Mouse (Mus musculus) embryo, embryonic 10.5 days (tissue): ENCODE measurements around the gene Zfp622.
A peak's percentile ranks its signal among the peaks of the same experiment; 100 is the strongest.
"Not testable (repeated sequence)": the region's sequence is repeated elsewhere in the genome, so short reads cannot be mapped to it uniquely, and the experiment has no call there.

Experiments used
- DNase-seq: peaks from one replicate; pipeline ENCODE4 v3.0.0-alpha.2; 2015; ENCODE audit warnings: low spot score

The Zfp622 gene

GRCm38 (mm10) chr15:25971596-25971995 is 12.6 kb upstream of the Zfp622 start:
- no peak for DNase-seq

- DNase-seq, result no peak
Measured at GRCm38 (mm10) chr15:25972758-25973157, 11.4 kb upstream of the Zfp622 start.

DNA sequence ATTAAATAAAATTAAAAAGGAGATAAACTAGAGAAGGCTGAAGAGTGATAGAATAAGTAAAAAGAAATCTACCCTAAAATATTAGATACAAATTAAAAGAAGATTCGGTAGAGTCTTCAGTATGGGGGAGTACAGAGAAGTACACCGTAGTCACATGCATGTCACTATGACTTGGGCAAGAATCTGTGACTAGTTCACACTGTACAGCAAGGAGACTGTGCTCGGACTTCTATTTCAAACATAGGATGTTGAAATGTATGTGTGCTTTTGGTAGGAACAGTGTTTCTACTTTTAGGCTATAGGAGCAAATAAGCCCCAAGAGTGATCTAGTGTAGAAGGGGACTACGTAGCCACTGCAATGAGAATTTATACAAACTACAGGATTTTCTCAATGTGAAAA is 9.8 kb upstream of the Zfp622 start:
- no peak for DNase-seq

GRCm38 (mm10) chr15:25975810-25976209 is 8.4 kb upstream of the Zfp622 start:
- no peak for DNase-seq

- DNase-seq, result not testable (repeated sequence)
Measured at GRCm38 (mm10) chr15:25983614-25984013, 552 bp upstream of the Zfp622 start.

GRCm38 (mm10) chr15:25984734-25985492 is 747 bp downstream of the Zfp622 start:
- peak; percentile 16 for DNase-seq

DNA sequence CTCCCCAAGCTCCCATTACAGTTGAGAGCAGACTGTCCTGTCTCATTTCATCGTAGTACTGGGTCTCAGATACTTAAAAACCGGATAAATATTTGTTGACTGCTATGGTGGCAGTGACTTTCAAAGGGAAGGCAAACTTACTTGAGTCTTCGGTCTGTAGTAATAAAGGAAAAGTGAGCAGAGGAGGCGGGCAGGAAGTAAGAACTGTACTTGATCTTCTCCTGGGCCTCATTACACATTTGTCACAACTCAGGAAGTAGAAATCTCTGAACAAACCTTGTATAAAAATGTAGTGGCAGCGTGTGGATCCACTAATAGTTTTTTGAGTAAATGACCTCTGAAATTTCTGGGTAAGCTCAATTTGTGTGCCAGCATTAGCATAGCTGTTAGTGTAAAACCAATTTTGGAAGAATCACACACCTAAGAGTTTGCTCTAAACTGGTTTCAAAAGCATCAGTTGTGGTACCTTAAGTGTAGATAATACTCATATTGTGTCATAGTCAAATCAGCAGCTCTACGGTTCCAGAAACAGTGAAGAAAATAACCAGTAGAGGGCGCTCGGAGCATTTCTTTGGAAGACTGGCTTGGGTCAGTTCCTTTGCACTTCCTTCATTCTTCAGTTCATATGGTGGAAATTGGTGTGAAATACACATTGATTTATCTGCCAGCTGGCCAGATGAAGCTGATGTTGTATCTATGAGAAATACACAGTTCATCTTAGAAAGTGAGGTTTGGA is 9.0 kb downstream of the Zfp622 start:
- peak; percentile 89 for DNase-seq

GRCm38 (mm10) chr15:25995521-25995920 is 11.4 kb downstream of the Zfp622 start:
- DNase-seq, result peak; percentile 77

DNA sequence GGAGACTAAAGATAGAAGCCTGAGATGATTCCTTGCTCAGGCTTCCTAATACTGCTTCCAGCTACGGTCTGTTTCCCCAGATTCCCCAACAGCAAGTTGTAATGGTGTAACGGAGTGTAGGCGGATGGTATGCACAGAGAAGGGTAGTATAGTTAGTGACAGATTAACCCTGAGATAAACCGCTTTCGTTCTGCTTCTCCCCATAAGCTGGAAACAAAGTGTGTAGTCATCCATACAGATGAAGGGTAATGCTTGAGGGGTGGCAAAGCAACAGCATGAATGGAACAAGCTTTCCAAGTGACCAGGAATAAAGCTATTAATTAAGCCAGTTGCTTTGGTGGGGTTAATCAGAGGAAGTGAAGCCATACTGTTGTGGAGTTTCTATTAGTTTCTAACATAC is 15.4 kb downstream of the Zfp622 start:
- peak; percentile 6 for DNase-seq

DNA sequence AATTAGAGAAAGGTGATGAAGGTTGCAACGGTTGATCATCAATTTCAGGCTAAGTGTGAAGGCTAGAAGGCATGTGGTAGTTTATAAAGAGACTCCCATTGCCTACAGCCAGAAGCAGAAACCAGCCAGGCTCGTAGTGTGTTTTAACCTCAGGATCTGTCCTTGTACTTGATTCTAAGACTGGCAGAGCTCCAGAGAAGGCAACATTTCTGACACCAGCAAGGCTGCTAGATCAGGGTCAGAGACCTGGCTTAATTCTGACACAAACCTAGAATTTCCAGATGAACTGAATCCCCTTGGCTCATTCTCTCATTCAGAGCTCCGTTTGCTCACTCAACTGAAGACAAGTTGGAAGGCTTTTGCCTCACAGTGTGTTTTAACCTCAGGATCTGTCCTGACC is 24.5 kb downstream of the Zfp622 start:
- no peak for DNase-seq

DNA sequence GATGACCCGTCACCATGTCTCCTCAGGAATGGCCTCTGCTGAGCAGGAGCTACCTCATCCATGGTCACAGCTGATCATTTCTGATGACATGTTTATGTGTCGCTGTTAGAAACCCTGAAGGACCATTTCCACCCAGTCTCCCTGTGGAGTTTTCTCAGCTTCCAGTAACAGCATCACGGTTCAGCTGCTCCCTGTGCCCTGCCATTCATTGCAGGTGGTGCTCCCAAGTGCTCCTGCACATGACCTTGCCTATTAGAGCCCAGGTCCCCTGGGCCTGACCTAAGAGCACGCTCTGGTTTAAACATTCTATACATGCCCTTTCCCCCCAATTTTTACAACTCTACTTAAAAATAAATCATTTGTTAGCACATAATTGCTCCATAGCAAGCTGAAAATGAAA is 28.7 kb downstream of the Zfp622 start:
- peak; percentile 23 for DNase-seq

GRCm38 (mm10) chr15:26015979-26016665 is 32.0 kb downstream of the Zfp622 start:
- peak; percentile 82 for DNase-seq

GRCm38 (mm10) chr15:26021721-26022120 is 37.6 kb downstream of the Zfp622 start:
- DNase-seq, result peak; percentile 6

- DNase-seq, result no peak
Measured at GRCm38 (mm10) chr15:26022636-26023035, 38.5 kb downstream of the Zfp622 start.

DNA sequence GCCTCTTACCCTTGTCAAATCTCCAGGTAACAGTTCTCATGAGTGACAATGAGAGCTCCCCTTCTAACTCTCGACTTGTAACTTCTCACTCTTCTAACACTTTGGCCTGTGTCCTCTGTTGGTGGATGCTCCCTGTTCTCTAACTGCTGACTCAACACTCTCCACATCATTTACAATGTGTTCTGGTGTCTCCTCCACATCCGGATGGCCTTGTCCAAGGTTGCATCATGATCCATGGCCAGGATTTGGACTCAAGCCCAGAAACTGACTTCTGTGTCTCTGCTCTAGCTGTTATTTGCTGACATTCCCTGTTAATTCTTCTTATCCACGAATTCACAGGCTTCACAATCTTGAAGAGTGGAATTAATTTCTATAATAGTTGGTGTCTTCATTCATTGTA is 47.5 kb downstream of the Zfp622 start:
- DNase-seq, result no peak

DNA sequence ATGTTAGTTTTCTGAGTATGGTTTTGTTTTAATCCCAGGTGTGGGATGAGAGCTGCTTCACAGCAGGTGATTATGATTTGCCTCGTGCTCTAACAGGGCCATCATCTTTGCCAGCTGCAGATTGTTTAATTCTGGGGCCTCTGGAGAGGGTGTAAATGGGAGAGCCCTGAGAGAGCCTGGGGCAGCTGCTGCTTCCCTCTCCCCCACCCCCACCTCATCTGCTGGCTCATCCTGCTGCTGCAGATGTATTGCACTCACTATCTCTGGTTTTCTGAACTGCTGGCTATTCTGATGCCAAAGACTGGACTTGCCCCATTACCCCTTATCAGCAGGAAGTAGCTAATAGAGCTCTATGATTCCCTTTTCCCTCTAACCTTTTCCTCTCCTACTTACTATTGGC is 56.4 kb downstream of the Zfp622 start:
- no peak for DNase-seq

DNA sequence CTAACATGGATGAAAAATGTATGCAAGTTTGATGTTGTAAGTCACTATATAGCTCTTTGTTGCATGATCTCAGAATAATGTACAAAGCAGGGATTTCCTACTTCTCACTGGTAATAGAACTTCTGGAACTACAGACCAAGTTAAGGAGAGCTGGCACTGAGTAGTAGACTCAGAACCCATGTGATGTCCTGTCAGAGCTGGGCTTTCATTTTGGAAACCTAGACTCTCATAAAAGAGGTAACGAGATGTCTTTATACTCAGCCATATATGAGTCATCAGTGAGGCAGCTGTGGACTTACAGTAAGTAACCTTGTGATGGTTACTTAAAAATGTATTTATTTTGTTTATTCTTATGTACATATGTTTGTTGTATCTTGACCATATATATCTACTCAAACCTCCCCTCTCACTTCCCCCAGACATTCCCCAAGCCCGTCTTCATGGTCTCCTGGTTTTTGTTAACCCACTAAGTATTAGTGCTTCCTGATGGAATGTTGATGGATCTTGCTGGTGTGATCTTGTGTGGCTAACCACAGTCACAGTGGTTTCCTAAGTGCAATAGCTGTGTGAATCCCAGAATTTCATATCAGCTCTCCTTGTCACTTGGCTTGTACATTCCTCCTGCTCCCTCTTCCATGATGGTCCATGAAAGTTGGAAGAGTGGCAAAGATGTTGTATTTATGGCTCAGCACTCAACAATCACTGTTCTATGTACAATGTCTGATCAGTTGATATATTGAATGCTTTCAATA is 57.2 kb downstream of the Zfp622 start:
- DNase-seq, result no peak
